ENCODE assay signal across 9 mouse cellular contexts in genomic region chr7:16875326-16875725, GRCm38 (mm10). TPM values are rescaled to one million over a fixed set of nuclear protein-coding genes. Genes with fewer than 3 reads are reported as not detected.
DNase-seq lines count a peak whose midpoint lies in the region; ATAC-seq and TF ChIP-seq lines count a peak whose summit lies in the region.
"Had no signal": no experiment of that assay in that cellular context is flagged by ENCODE, and none has a peak within 500 bp of the region (broad histone marks: within the 10 kb centered on the region; RNA-seq: fewer than 3 reads in every experiment).

No protein-coding gene starts in this region.

- no peak for DNase-seq in layer of hippocampus, adult 2 months (ENCODE audit: low spot score in 2 of 2)
- no peak for DNase-seq in layer of hippocampus, adult 9-10 months (ENCODE audit: low spot score)
- DNase-seq in embryonic facial prominence, embryonic 10.5 days (ENCODE audit: low spot score) = no peak
- DNase-seq in ovary, adult 18-20 months (ENCODE audit: low spot score) = no peak
- no peak for DNase-seq in gastrocnemius, adult 8-10 months (ENCODE audit: low spot score in 2 of 2)
- DNase-seq in ovary, postnatal 10 days (ENCODE audit: low spot score) = no peak

- H3ac ChIP-seq in myocyte (ENCODE audit: control insufficient read depth, insufficient read length) = peak overlapping the region; percentile 75

- WGBS in embryonic facial prominence, embryonic 10.5 days = under 1% methylated on average over 42 of the region's 42 CpGs
- 0% methylated on average over 40 of the region's 42 CpGs for WGBS in hindbrain, embryonic 16.5 days

- no peak for TF ChIP-seq CTCF in layer of hippocampus, adult 2 months (conservative IDR thresholded peaks at IDR 0.05)

- H3K4me1 ChIP-seq in embryonic facial prominence, embryonic 10.5 days = peaks cover 58% of the 10 kb centered on the region
- H3K4me1 ChIP-seq in hindbrain, embryonic 16.5 days (ENCODE audit: control insufficient read depth, insufficient read depth, low read depth, low read length) = peaks cover 13% of the 10 kb centered on the region

- peak overlapping the region; percentile 93 for H3K9ac ChIP-seq in hindbrain, embryonic 16.5 days (ENCODE audit: low read depth, low read length)

- H3K9me3 ChIP-seq in embryonic facial prominence, embryonic 10.5 days = no peaks in the 10 kb centered on the region
- H3K9me3 ChIP-seq in hindbrain, embryonic 16.5 days (ENCODE audit: control insufficient read depth, low read length) = no peaks in the 10 kb centered on the region

- H3K79me2 ChIP-seq in myocyte (ENCODE audit: control insufficient read depth, insufficient read depth) = peaks cover 3% of the 10 kb centered on the region

- H3K27ac ChIP-seq in layer of hippocampus, adult 2 months = peak overlapping the region; percentile 97
- H3K27ac ChIP-seq in embryonic facial prominence, embryonic 10.5 days (replicated peaks) = peak overlapping the region; percentile 96
- peak overlapping the region; percentile 89 for H3K27ac ChIP-seq in hindbrain, embryonic 16.5 days (ENCODE audit: low read depth, low read length)

- H3K27me3 ChIP-seq in embryonic facial prominence, embryonic 10.5 days (replicated peaks; ENCODE audit: low read depth, poor library complexity, severe bottlenecking) = no peaks in the 10 kb centered on the region
- H3K27me3 ChIP-seq in hindbrain, embryonic 16.5 days (replicated peaks; ENCODE audit: control insufficient read depth, insufficient read depth, low read length) = no peaks in the 10 kb centered on the region
- no peaks in the 10 kb centered on the region for H3K27me3 ChIP-seq in myocyte (ENCODE audit: control insufficient read depth, insufficient read depth, insufficient read length)

- H3K4me3 ChIP-seq in layer of hippocampus, adult 2 months = peak overlapping the region; percentile 96
- H3K4me3 ChIP-seq in embryonic facial prominence, embryonic 10.5 days = peak overlapping the region; percentile 94
- H3K4me3 ChIP-seq in hindbrain, embryonic 16.5 days (ENCODE audit: low read length) = peak overlapping the region; percentile 84
- peak overlapping the region; percentile 32 for H3K4me3 ChIP-seq in myocyte

- H3K4me2 ChIP-seq in hindbrain, embryonic 16.5 days (ENCODE audit: low read length) = peak overlapping the region; percentile 76
- H3K4me2 ChIP-seq in myocyte (ENCODE audit: low read depth) = peak overlapping the region; percentile 97

- peaks cover 39% of the 10 kb centered on the region for H3K36me3 ChIP-seq in embryonic facial prominence, embryonic 10.5 days (replicated peaks)
- H3K36me3 ChIP-seq in hindbrain, embryonic 16.5 days (ENCODE audit: control insufficient read depth, insufficient read depth, low read length) = no peaks in the 10 kb centered on the region
- H3K36me3 ChIP-seq in myocyte (ENCODE audit: control insufficient read depth, insufficient read depth) = no peaks in the 10 kb centered on the region

- peak; percentile 55 for ATAC-seq in hindbrain, embryonic 16.5 days

- peak; percentile 38 for TF ChIP-seq POLR2A in myocyte (IDR thresholded peaks at IDR 0.05; ENCODE audit: insufficient read length, low read depth)

TF ChIP-seq in myocyte, 11 proteins besides CTCF, POLR2A, EP300 and RAD21:
- TF ChIP-seq E2F4 (IDR thresholded peaks at IDR 0.05; ENCODE audit: insufficient read depth) (no peak), MAX (IDR thresholded peaks at IDR 0.05; ENCODE audit: low read depth) (no peak), MYOD1 (IDR thresholded peaks at IDR 0.05; ENCODE audit: control insufficient read depth in 1 of 3, insufficient read length in 2 of 3, low read depth in 2 of 3) (peak in 1 of 3 experiments; percentile 36)

RNA-seq across cellular contexts. Expression of gene Dact3, which starts 0.2 kb away (rescaled TPM):
- 100 to 1,000 TPM; 154 to 156 TPM for total RNA-seq in layer of hippocampus, adult 2 months (2021)
- 5.5 and 6.0 TPM in 2 replicates for polyA plus RNA-seq in embryonic facial prominence, embryonic 10.5 days (2016; fragmentation: Nextera tagmentation; extraction: Ambion mirVana)
- polyA plus RNA-seq in hindbrain, embryonic 16.5 days (2015; fragmentation: Nextera tagmentation; extraction: Ambion mirVana) = 2.9 and 3.5 TPM in 2 replicates
- polyA plus RNA-seq in myocyte (2012; fragmentation: generic; extraction: Trizol) = 10.0 TPM
- total RNA-seq in gastrocnemius, adult 8-10 months (2022) = 1 to 10 TPM in 2 of 4 experiments, under 1 TPM in 2; 0.87 to 1.4 (median 1.1) TPM
- polyA plus RNA-seq: activated CD4-positive, CD25-positive, alpha-beta regulatory T cell, adult 4 months had no signal

RNA-seq across cellular contexts. Expression of gene Gng8, which starts 16.3 kb away (rescaled TPM):
- total RNA-seq in layer of hippocampus, adult 2 months (2021) = 1 to 10 TPM; 1.9 to 4.0 TPM
- 14.7 and 20.3 TPM in 2 replicates for polyA plus RNA-seq in embryonic facial prominence, embryonic 10.5 days (2016; fragmentation: Nextera tagmentation; extraction: Ambion mirVana)
- 1.5 and 1.6 TPM in 2 replicates for polyA plus RNA-seq in hindbrain, embryonic 16.5 days (2015; fragmentation: Nextera tagmentation; extraction: Ambion mirVana)
- polyA plus RNA-seq in myocyte (2012; fragmentation: generic; extraction: Trizol) = 3.8 TPM
- total RNA-seq in gastrocnemius, adult 8-10 months (2022) = under 1 TPM in 1 of 4 experiments, not detected in 3; 0.36 TPM
- polyA plus RNA-seq: activated CD4-positive, CD25-positive, alpha-beta regulatory T cell, adult 4 months had no signal

RNA-seq across cellular contexts. Expression of gene Ptgir, which starts 31.0 kb away (rescaled TPM):
- under 1 TPM; 0.10 to 0.20 TPM for total RNA-seq in layer of hippocampus, adult 2 months (2021)
- polyA plus RNA-seq in embryonic facial prominence, embryonic 10.5 days (2016; fragmentation: Nextera tagmentation; extraction: Ambion mirVana) = 0.52 and 0.64 TPM in 2 replicates
- 0.14 and 0.26 TPM in 2 replicates for polyA plus RNA-seq in hindbrain, embryonic 16.5 days (2015; fragmentation: Nextera tagmentation; extraction: Ambion mirVana)
- 2.6 TPM for polyA plus RNA-seq in myocyte (2012; fragmentation: generic; extraction: Trizol)
- under 1 TPM; 0.62 to 0.97 (median 0.93) TPM for total RNA-seq in gastrocnemius, adult 8-10 months (2022)

RNA-seq across cellular contexts. Expression of gene Prkd2, which starts 32.6 kb away (rescaled TPM):
- total RNA-seq in layer of hippocampus, adult 2 months (2021) = 1 to 10 TPM; 6.5 to 7.3 TPM
- polyA plus RNA-seq in embryonic facial prominence, embryonic 10.5 days (2016; fragmentation: Nextera tagmentation; extraction: Ambion mirVana) = 12.9 and 13.1 TPM in 2 replicates
- polyA plus RNA-seq in hindbrain, embryonic 16.5 days (2015; fragmentation: Nextera tagmentation; extraction: Ambion mirVana) = 5.2 and 6.5 TPM in 2 replicates
- polyA plus RNA-seq in myocyte (2012; fragmentation: generic; extraction: Trizol) = 4.7 TPM
- 1 to 10 TPM; 2.5 to 4.1 (median 3.4) TPM for total RNA-seq in gastrocnemius, adult 8-10 months (2022)

RNA-seq across cellular contexts. Expression of gene Calm3, which starts 48.6 kb away (rescaled TPM):
- total RNA-seq in layer of hippocampus, adult 2 months (2021) = 1,000 to 10,000 TPM; 2,074 to 2,160 TPM
- polyA plus RNA-seq in embryonic facial prominence, embryonic 10.5 days (2016; fragmentation: Nextera tagmentation; extraction: Ambion mirVana) = 121 and 126 TPM in 2 replicates
- polyA plus RNA-seq in hindbrain, embryonic 16.5 days (2015; fragmentation: Nextera tagmentation; extraction: Ambion mirVana) = 419 and 442 TPM in 2 replicates
- 336 TPM for polyA plus RNA-seq in myocyte (2012; fragmentation: generic; extraction: Trizol)
- 100 to 1,000 TPM; 386 to 534 (median 424) TPM for total RNA-seq in gastrocnemius, adult 8-10 months (2022)

Comparison
In these comparisons a context has a peak if more than half of its experiments do, and no peak if none do; other contexts are left out.
1. H3K4me3 ChIP-seq: peak in every context shown above with its lines; median percentile 96 in layer of hippocampus, adult 2 months; 94 in embryonic facial prominence, embryonic 10.5 days; 84 in hindbrain, embryonic 16.5 days; 32 in myocyte.